Mouse (Mus musculus) macrophage (primary cell): Measurements from ENCODE around the gene Fam114a2. TPM values are rescaled to one million over a fixed set of nuclear protein-coding genes. Genes with fewer than 3 reads are reported as not detected.

Source experiments
- H3K27ac ChIP-seq: fragments of 350-480 bp; formaldehyde crosslinking; 2 replicates; pipeline ENCODE4 v1.9.0; 2021
- H3K36me3 ChIP-seq: fragments of 350-480 bp; formaldehyde crosslinking; 2 replicates; pipeline ENCODE4 v1.9.0; 2021; ENCODE audit errors: inconsistent target
- H3K4me3 ChIP-seq: fragments of 350-480 bp; formaldehyde crosslinking; 2 replicates; pipeline ENCODE4 v1.9.0; 2021; ENCODE audit errors: inconsistent target
- H3K79me2 ChIP-seq: fragments of 350-480 bp; formaldehyde crosslinking; 2 replicates; pipeline ENCODE4 v1.9.0; 2021; ENCODE audit errors: inconsistent target
- WGBS: methylation state at CpG from one replicate; pipeline ENCODE4 v1.1.7; 2026; ENCODE audit warnings: inconsistent platforms; ENCODE audit not compliant: missing documents; 5-methylcytosine and 5-hydroxymethylcytosine counted together
- polyA plus RNA-seq: library from polyadenylated mRNA; stranded (reverse); fragments of 250-400 nt; gene quantifications from 3 replicates; pipeline ENCODE4 v1.2.4, GENCODE M21; 2018; ENCODE audit warnings: inconsistent platforms

Fam114a2 gene
- polyA plus RNA-seq, 1 experiment from 2014 or later: 40.8 TPM

DNA sequence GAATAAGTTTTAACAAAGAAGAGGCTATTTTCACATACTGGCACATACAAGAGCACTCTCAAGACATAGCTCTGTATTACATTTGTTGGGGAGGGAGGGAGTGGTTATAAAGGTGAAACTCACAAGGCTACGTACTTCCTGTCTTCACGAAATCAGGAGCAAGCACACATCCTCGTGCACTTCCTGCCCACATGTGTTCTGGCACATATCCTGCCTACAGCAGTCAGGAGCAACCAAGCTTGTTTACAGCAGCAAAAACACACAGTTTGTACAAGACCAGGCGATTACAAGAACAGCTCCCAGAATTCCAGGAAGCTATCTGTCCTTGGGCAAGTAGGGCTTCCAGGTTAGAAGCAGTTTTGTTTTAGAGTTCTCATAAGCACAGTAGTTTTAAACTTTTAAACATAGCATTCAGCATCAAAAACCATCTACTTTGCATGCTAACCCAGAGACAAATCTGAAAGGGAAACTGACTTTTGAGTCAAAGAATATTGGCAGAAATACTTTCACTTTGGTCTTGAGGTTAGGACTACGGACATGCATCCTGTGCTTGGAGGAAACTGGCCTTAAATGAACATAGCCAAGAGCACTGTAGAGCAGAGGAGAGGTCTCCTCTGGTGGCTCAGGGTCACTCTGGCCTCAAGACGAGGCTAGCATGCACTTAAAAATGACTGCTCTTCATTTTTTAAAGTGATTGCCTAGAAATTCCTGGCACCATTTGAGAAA lies 73.0 kb downstream of the Fam114a2 start:
- H3K79me2 ChIP-seq: no peaks in the 10 kb centered on the region
- H3K36me3 ChIP-seq: no peaks in the 10 kb centered on the region
- H3K4me3 ChIP-seq: no peak overlapping the region
- no peak overlapping the region for H3K27ac ChIP-seq
- WGBS: 15% methylated on average over 6 of the region's 6 CpGs

- WGBS: 32% methylated on average over 1 of the region's 1 CpGs
- Histone ChIP-seq H3K36me3 (no peaks in the 10 kb centered on the region), H3K4me3 (no peak overlapping the region), H3K27ac (no peak overlapping the region), H3K79me2 (no peaks in the 10 kb centered on the region)
Observed at GRCm38 (mm10) chr11:57434153-57434552, 84.3 kb downstream of the Fam114a2 start.

Other genes starting within 250 kb of the Fam114a2 start
- 29.1 to 35.4 TPM (median 29.8 TPM) in 3 replicates for gene Mfap3, start within 50 bp of the Fam114a2 start, polyA plus RNA-seq
- gene Galnt10, start 126.8 kb upstream of the Fam114a2 start, polyA plus RNA-seq: 13.8 to 27.1 TPM (median 16.3 TPM) in 3 replicates